Mouse (Mus musculus) lung, embryonic 14.5 days (tissue): ENCODE measurements around the gene Cotl1. TPM values are rescaled to one million over a fixed set of nuclear protein-coding genes. Genes with fewer than 3 reads are reported as not detected.
A peak's percentile ranks its signal among the peaks of the same experiment; 100 is the strongest.

Source experiments
- ATAC-seq: fragments of 200-750 bp; cut with Nextera tagmentation; 2 replicates; pipeline ENCODE4 v1.8.0; 2017; ENCODE audit warnings: mild to moderate bottlenecking, moderate TSS enrichment, moderate library complexity; ENCODE audit not compliant: insufficient read depth
- DNase-seq: peaks from one replicate; pipeline ENCODE4 v3.0.0-alpha.2; 2015
- H3K27ac ChIP-seq: fragments of 300-500 bp; sonication (generic); 2 replicates; pipeline ENCODE4 v1.5.1; 2014; ENCODE audit warnings: low read depth, mild to moderate bottlenecking, moderate library complexity
- H3K27me3 ChIP-seq: fragments of 300-500 bp; sonication (generic); 2 replicates; pipeline ENCODE4 v1.6.1; 2014; ENCODE audit warnings: low read length, control low read depth; ENCODE audit not compliant: insufficient read depth
- H3K36me3 ChIP-seq: fragments of 300-500 bp; sonication (generic); 2 replicates; pipeline ENCODE4 v1.6.1; 2014; ENCODE audit warnings: control low read depth; ENCODE audit not compliant: insufficient read depth
- H3K4me1 ChIP-seq: fragments of 300-500 bp; sonication (generic); 2 replicates; pipeline ENCODE4 v1.6.1; 2014; ENCODE audit warnings: antibody characterized with exemption, control low read depth; ENCODE audit not compliant: insufficient read depth
- H3K4me2 ChIP-seq: fragments of 300-500 bp; sonication (generic); 2 replicates; pipeline ENCODE4 v1.6.1; 2014; ENCODE audit warnings: mild to moderate bottlenecking
- H3K4me3 ChIP-seq: fragments of 300-500 bp; sonication (generic); 2 replicates; pipeline ENCODE4 v1.5.1; 2014; ENCODE audit warnings: low read depth, low read length
- H3K9ac ChIP-seq: fragments of 300-500 bp; sonication (generic); 2 replicates; pipeline ENCODE4 v1.6.1; 2014
- H3K9me3 ChIP-seq: fragments of 300-500 bp; sonication (generic); 2 replicates; pipeline ENCODE4 v1.6.1; 2016; ENCODE audit warnings: low read depth, low read length, control low read depth
- CTCF ChIP-seq: IDR thresholded peaks from 2 replicates; pipeline ENCODE4 v1.5.1; 2016; ENCODE audit warnings: antibody characterized with exemption, low read depth
- WGBS: fragments of 180-500 bp; shearing (Covaris S2); extraction: QIAGEN DNeasy Blood & Tissue Kit; methylation state at CpG from one replicate; pipeline ENCODE4 v1.1.7; 2014; 5-methylcytosine and 5-hydroxymethylcytosine counted together
- polyA plus RNA-seq: library from polyadenylated mRNA; unstranded; fragments of >200 nt; fragmentation: Nextera tagmentation; extraction: Ambion mirVana; gene quantifications from 2 replicates; pipeline ENCODE4 v1.2.1, GENCODE M21; 2014

Gene Cotl1
- polyA plus RNA-seq, 1 experiment from 2014 or later = 201 TPM

GRCm38 (mm10) chr8:119783579-119783978, 56.8 kb downstream of the Cotl1 start:
- Histone ChIP-seq H3K9ac (no peak overlapping the region), H3K4me2 (no peak overlapping the region)

DNA sequence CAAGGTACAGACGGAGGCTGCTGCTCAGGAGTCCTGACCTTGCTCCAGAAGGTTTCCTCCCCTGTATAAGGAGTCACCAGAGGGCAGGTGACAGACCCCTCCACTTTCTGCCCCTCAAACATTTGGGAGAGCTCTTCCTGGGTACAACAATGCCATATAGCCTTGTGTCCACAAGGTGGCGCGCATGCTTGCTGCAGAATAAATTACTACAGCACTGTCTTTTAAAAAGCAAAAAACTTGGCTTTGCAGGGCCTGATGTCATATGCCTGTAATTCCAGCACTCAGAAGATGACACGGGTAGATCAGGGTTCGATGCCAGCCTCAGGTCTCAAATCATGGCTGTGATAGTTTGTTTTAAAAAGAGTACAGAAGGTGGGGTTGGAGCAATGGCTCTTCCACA, 57.6 kb downstream of the Cotl1 start:
- Histone ChIP-seq H3K4me1 (peaks cover under 1% of the 10 kb centered on the region; the same call in 1 of the 2 replicates), H3K27ac (no peak overlapping the region), H3K36me3 (no peaks in the 10 kb centered on the region), H3K4me2 (no peak overlapping the region), H3K4me3 (no peak overlapping the region), H3K9ac (no peak overlapping the region), H3K27me3 (no peaks in the 10 kb centered on the region), H3K9me3 (no peaks in the 10 kb centered on the region)
- 4% methylated on average over 5 of the region's 5 CpGs for WGBS
- peak; percentile 97 for TF ChIP-seq CTCF
- DNase-seq = peak; percentile 92
- ATAC-seq = no peak

More at GRCm38 (mm10) chr8:119783579-119783978, 56.8 kb downstream of the Cotl1 start:
- no peak for TF ChIP-seq CTCF
- 70% methylated on average over 6 of the region's 6 CpGs for WGBS
- no peak for ATAC-seq
- Histone ChIP-seq H3K27ac (no peak overlapping the region), H3K27me3 (no peaks in the 10 kb centered on the region), H3K36me3 (no peaks in the 10 kb centered on the region), H3K9me3 (no peaks in the 10 kb centered on the region), H3K4me3 (no peak overlapping the region), H3K4me1 (no peaks in the 10 kb centered on the region)
- DNase-seq = no peak

DNA sequence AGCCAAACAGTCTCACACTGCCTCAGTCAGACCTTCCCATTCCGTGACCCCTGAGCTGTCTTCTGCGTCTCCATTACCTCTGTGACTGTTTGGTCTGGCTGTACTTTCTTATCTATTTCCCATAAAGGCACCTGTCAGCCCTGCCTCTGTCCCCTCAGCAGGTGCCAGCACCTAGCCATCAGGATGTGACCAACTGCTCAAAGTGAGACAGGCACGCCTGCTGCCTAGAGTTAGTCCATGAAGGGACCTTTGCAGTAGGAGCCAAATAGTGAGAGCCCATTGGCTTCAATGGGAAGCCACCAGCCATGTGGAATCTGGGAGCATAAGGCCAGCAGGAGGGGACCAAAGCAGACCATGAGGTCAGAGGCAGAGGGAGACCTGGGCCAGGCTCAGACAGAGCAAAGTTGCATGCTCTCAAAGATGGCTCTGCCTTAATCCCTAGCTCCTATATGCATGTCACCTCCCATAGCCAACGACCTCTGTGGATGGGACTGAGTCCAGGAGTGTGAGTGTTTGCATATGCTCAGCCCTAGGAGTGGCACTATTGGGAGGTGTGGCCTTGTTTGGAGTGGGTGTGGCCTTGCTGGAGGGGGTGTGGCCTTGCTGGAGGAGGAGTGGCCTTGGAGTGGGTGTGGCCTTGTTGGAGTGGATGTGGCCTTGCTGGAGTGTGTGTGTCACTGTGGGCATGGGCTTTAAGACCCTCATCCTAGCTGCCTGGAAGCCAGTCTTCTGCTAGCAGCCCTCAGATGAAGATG, 59.1 kb downstream of the Cotl1 start:
- ATAC-seq (no peak), DNase-seq (peak; percentile 43)
- Histone ChIP-seq H3K4me1 (peaks cover 10% of the 10 kb centered on the region; the same call in 1 of the 2 replicates), H3K4me2 (no peak overlapping the region), H3K36me3 (no peaks in the 10 kb centered on the region), H3K9ac (no peak overlapping the region), H3K27me3 (no peaks in the 10 kb centered on the region), H3K27ac (no peak overlapping the region), H3K9me3 (no peaks in the 10 kb centered on the region), H3K4me3 (no peak overlapping the region)
- TF ChIP-seq CTCF = no peak
- WGBS = 31% methylated on average over 4 of the region's 4 CpGs

DNA sequence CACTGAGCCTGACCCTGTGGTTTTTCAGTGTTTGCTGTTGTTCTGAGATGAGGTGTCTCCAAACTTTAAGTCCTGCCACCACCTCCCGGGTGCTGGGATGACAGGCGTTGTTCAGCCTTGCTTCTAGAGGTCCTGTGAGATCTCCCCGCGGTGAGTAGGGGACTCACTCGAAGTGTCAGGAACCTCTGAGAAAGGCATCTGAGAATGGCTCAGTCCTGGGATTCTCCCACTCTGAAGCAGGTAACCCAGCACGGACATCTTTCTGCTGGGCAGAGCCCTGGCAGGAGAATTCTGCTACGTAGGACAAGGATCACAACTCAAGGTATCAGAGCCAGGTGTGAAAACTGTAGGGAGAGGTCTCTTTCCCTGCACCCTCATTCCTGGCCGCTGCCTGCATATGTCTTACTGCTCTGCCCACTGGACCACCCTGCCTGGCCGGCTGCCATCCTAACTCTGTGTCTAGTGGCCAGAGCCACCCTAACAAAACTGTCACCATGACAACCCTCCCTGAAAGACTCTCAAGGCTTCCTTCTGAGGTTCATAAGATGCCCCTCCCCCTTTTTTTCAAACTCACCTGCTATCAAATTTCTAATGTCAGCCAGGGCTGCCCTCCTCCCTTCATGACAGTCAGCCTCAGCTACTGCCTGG, 59.8 kb downstream of the Cotl1 start:
- Histone ChIP-seq H3K27ac (no peak overlapping the region), H3K36me3 (no peaks in the 10 kb centered on the region), H3K4me3 (no peak overlapping the region), H3K27me3 (no peaks in the 10 kb centered on the region), H3K4me2 (no peak overlapping the region), H3K4me1 (peaks cover 10% of the 10 kb centered on the region; the same call in 1 of the 2 replicates), H3K9ac (no peak overlapping the region), H3K9me3 (no peaks in the 10 kb centered on the region)
- ATAC-seq (no peak), DNase-seq (peak; percentile 51)
- WGBS = 65% methylated on average over 9 of the region's 9 CpGs
- no peak for TF ChIP-seq CTCF

GRCm38 (mm10) chr8:119779013-119779737, 61.2 kb downstream of the Cotl1 start:
- Histone ChIP-seq H3K4me1 (peaks cover 10% of the 10 kb centered on the region; the same call in 1 of the 2 replicates), H3K9me3 (no peaks in the 10 kb centered on the region), H3K27ac (no peak overlapping the region), H3K4me3 (no peak overlapping the region), H3K27me3 (no peaks in the 10 kb centered on the region), H3K36me3 (no peaks in the 10 kb centered on the region), H3K4me2 (peak overlapping the region; percentile 88), H3K9ac (no peak overlapping the region)
- DNase-seq = peak; percentile 94
- peak; percentile 97 for TF ChIP-seq CTCF
- 22% methylated on average over 14 of the region's 14 CpGs for WGBS
- peak; percentile 9; the same call in 1 of the 2 replicates for ATAC-seq

- Histone ChIP-seq H3K27ac (peak within 1 kb of the TSS; percentile 88), H3K9ac (peak within 1 kb of the TSS; percentile 67), H3K36me3 (no peaks in the 10 kb centered on the region), H3K4me1 (peaks cover 10% of the 10 kb centered on the region; the same call in 1 of the 2 replicates), H3K9me3 (no peaks in the 10 kb centered on the region), H3K4me2 (peak within 1 kb of the TSS; percentile 88), H3K4me3 (peak within 1 kb of the TSS; percentile 58), H3K27me3 (no peaks in the 10 kb centered on the region)
- no peak for TF ChIP-seq CTCF
- DNase-seq = peak; percentile 100
- ATAC-seq = peak; percentile 98
- WGBS = 0% methylated on average over 18 of the region's 18 CpGs
Measured at GRCm38 (mm10) chr8:119778263-119778662, 62.1 kb downstream of the Cotl1 start, which contains the start of gene Tldc1. Gene Tldc1, minus strand, starts transcription at chr8:119778416.

GRCm38 (mm10) chr8:119777765-119778164, 62.6 kb downstream of the Cotl1 start:
- no peak for TF ChIP-seq CTCF
- peaks cover 10% of the 10 kb centered on the region; the same call in 1 of the 2 replicates for H3K4me1 ChIP-seq
- peak; percentile 15; the same call in 1 of the 2 replicates for ATAC-seq

More at GRCm38 (mm10) chr8:119777765-119778164, 62.6 kb downstream of the Cotl1 start:
- Histone ChIP-seq H3K4me3 (peak overlapping the region; percentile 58), H3K9me3 (no peaks in the 10 kb centered on the region), H3K36me3 (no peaks in the 10 kb centered on the region), H3K27me3 (no peaks in the 10 kb centered on the region), H3K9ac (peak overlapping the region; percentile 67), H3K27ac (peak overlapping the region; percentile 88), H3K4me2 (peak overlapping the region; percentile 88)
- 15% methylated on average over 7 of the region's 7 CpGs for WGBS
- peak; percentile 49 for DNase-seq
